Mouse (Mus musculus): ENCODE results near the gene Atf2.
"Not testable (repeated sequence)": the region's sequence is repeated elsewhere in the genome, so short reads cannot be mapped to it uniquely, and the experiment has no call there.

Gene Atf2

DNA sequence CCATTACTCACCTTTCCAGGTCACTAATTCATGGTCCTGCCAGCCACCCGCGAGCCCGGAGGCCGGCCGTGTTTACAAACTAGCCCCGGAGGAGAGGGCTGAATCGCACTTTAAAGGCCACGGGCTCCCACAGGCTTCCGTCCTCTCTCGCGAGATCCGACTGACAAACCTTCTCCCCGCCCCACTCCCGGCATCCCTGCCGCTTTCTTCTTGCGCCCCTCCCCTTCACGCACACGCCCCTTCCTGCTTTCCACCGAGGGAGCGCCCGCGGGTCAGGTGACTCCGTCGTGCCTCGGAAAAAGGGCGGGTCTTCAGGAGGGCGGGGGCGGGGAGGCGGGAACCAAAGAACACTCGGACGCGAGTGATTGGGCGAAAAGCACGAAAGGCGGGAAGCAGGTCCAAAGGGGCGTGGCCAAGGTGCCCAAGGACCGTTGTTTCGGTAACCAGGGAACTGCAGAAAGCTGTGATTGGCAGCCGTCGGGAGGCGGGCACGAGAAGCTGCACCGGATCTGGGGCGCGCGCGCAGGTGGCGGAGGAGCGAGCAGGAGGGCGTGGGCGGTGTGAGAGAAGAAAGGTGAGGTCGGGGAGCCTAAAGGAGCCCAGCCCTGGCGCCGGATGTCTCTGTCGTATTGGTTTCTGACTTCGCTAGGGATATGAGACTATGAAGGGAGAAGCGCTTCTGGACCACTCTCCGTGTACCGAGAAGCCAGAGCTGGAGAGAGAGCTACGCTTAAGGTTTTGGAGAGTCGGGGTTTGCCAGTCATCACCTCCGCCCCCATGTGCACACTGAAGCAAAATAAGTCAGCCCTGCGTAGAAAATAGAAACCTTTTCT lies at the start of gene Atf2:
Gene Atf2 (minus strand): TSS at position 176 of the 833 bp plus-strand sequence.
- DNase-seq = peak; percentile 99

DNA sequence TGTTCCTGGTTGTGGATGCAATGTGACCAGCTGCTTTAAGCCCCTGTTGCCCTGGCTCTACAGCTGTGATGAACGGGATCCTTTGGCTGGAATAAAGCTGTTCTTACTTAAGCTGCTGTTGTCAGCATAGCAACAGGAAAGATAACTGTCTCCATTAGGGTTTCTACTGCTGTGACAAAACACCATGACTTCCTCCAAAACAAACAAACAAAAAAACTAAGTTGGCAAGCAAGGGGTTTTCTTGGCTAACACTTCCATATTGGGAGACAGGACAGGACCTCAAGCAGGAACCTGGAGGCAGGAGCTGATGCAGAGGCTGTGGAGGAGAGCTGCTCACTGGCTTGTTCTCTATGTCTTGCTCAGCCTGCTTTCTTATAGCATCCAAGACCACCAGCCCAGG lies 48.8 kb upstream of the Atf2 start:
- no peak for DNase-seq

DNA sequence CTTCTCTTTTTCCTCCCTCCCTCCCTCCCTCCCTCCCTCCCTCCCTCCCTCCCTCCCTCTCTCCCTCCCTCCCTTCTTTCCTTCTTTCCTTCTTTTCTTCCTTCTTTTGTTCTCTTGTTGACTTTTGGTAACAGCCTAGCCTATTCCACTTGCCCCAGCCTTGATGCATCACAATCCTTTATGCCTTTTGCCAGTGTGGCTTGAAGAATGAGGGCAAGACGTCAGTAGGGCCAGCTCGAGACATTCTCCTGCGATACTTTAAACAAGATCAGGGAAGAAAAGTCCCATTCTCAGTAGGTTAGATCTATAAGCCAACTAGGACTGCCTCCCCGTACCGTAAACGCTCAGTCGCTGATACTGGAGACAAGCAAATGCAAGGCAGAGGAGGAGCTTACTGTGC lies 48.0 kb upstream of the Atf2 start:
- no peak for DNase-seq

DNA sequence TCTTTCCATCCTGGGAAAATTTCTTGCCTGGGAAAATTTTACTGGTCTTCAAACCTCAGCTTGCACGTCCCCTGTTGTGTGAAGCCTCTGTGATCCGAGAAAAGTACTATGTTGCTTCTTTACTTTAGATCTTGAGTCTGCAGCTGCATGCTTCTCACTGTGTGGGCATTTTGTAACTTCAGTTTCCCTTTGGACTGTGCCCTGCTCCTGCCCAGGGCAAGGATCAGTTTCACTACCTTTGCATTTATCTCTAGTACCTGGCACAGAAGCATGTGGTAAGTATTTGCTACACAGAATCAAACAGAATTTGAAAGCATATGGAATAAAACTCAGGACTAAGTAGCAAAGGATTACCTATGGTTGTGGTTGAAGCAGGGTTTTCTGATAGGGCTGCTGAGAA lies 46.5 kb upstream of the Atf2 start:
- DNase-seq = no peak

DNA sequence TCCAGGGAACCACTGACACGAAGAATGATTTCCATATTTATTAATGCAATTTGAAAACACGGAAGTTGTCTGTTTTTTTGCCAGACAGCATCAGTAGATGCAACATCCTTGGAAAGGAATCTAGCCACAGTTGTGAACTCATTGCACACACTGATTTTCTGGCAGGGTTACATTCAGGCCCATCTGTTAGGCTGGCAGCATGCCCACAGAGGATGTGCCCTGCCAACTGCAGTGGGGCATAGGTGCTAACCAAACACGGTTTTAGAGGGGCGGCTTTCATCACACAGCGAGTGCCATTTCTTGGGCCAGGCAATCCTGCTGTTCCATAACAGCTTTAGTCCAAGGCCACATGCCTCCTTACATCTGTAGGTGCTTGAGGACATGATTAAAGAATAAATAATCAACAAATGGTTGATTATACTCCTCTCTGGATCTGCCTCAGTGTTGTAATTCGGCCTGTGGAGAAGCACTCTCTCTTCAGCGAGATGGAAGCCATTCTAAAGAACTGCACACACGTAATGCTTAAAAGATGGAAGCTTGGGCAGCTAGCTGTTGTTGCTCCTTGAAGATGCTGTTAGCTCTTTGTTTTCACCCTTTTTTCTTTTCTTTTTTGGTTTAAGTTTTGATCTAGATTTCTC lies 40.4 kb upstream of the Atf2 start:
- no peak for DNase-seq

DNA sequence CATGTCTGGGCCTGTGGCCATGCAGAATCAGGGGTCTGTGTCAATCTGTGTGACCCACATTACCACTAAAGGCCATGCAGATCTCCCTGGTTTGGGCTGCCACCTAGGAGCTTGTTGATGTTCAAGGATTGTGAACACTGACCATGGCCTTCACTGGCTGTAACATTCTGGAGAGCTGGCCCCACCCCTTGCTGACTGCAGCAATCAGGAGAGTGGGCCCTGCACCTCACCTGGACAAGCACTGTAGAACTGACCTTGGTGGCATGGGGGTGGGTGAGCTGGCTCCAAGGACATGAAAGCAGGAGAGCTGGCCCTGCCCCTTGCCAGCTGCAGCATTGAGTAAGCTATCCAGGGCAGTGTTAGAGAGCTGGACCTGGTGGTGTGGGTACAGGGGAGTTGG lies 35.3 kb upstream of the Atf2 start:
- DNase-seq = no peak

DNA sequence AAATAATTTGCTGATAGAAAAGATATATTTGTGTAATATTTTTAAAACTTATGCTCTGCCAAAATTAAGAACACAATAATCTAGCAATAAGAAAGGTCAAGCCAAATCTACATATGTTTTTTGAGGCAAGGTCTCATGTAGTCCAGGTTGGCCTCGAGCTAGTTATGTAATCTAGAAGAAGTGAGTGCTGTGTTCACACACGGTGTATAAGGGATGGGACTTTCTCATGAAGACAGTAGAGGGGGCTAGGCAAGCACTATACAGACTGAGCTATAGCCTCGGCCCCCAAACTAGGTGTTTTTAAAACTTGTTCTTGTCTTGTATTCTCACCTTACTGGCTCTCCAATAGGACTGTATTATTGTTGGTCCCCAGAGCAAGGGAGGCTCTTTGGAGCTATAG lies 33.1 kb upstream of the Atf2 start:
- no peak for DNase-seq

DNA sequence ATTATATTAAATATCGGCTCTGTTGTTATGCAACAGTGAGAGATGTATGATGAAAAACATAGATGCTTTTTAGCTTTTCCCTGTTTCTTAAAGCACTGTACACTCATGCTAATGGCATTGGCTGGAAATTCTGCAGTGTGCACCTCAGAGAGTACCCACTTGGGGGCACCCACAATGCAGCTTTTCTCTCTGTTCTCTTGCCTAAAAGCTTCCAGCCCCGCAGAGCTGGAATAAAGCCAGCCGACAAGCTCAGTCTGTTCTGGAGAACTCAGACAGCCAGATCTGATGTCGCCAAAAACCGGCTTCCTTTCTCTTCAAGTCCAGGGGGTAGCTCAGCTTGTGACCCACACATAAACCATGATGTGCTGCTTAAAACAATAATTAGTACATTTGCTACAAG lies 32.6 kb upstream of the Atf2 start:
- DNase-seq = peak; percentile 71

DNA sequence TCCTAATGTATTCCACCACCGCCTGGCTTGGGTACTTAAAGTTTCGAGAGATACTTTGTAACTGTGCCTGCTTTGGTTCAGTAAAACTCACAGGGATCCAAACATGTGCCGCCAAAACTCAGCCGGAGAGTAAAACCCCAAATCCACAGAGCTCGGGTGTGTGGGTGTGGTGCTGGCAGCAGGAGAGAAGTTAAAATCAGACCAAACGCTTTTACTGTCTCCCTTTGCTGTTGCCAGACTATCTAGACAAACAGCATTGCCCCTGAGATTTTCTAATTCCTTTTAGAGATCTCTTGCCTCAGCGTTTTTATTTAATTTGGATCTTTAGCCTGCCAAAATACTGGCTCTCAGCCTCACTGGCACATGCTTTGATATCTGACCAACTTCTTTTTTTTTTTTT lies 27.2 kb upstream of the Atf2 start:
- peak; percentile 52 for DNase-seq

DNA sequence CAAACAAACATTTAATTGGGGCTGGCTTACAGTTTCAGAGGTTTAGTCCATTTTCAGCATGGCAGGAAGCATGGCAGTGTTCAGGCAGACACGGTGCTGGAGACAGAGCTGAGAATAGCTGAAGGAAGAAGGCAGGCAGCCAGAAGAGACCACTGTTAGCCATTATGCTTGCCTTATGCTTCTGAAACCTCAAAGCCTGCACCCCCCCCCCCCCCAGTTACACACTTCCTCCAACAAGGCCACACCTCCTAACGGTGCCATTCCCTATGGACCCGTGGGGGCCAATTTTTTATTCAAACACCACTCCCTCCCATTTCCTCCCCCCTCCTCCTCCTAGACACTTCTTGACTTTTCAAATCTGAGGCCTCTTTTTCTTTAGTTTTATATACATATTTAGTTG lies 19.8 kb upstream of the Atf2 start:
- no peak for DNase-seq

DNA sequence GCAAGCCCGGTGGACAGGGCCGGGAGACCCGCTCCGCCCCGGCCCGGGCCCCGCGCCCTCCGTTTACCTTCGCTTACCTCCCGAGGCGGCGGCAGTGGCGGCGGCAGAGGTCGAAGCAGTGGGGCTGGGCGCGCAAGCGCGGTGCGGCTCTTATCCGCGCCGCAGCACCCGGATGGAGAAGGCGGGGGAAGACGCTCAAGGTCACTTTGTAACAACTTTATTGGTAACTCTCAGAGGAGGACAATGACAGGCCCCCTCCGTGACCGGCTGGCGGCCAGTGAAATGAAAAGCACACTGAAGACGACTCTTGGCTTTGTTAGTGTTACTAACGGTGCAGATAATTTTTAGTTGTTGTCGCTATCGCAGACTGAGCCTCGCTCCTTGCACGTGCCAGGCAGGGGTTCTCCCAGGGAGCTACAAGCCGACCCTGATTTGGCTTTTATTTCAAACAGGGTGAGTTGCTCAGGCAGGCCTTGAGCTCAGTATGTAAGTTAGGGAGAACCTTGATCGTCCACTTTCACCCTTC lies 18.8 kb upstream of the Atf2 start, which contains the start of gene Atp5g3:
Gene Atp5g3 (minus strand): TSS at position 152 of the 526 bp plus-strand sequence.
- DNase-seq = peak; percentile 94

DNA sequence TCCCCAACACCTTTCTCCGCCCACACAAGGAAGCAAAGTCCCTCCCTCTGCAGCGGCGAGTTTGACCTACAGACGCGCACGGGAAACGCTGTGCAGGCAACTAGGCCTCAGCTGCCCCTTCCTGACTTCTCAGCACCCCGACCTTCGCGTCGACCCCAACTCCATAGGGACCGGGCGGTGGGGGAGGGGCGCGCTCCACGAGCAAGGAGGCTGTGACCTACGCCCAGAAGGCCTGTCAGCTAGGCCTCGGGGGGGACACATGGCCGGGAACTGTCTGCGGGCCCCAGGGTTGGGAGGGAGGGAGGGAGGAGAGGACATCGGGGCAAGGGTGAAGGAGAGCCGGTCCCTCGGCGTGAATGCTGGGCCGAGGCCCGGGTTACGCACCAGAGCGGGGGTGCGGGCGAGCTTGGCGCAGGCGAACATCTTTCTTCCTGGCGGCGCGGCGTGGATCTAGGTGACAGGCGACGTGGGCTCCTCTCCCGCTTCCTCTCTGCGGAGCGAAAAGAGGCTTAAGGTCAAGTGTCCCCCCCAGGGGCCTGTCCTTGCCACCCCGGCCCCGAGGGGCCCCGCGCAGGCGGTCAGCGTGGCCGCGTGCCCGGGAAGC lies 18.2 kb upstream of the Atf2 start:
- DNase-seq = peak; percentile 45

DNA sequence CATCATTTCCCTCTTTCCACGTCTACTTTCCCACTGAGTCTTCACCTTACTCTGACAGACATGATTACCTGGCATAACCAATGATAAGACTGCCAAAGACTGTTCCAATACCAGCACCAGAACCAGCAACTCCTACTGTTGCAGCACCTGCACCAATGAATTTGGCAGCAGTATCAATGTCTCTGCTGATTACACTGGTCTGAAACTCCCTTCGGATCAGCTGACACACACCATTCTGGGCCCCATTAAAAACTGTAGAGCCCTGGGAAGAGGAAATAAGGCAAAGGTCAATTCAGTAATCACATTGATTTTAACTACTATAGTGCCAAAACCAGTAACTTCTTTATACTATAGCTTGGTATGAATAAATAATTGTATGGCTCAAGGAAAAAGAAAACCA lies 16.7 kb upstream of the Atf2 start:
- no peak for DNase-seq

DNA sequence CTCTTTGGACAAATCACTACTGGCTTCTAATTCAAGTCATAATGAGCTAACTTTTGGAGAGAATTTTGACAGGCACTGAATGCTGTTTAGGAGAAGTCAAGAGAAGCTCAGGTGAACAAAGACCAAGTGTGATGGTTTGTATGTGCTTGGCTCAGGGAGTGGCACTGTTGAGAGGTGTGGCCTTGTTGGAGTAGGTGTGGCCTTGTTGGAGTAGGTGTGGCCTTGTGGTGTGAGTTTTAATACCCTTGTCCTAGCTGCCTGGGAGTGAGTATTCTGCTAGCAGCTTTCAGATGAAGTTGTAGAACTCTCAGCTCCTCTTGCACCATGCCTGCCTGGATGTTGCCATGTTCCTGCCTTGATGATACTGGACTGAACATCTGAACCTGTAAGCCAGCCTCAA lies 12.2 kb upstream of the Atf2 start:
- not testable (repeated sequence) for DNase-seq

DNA sequence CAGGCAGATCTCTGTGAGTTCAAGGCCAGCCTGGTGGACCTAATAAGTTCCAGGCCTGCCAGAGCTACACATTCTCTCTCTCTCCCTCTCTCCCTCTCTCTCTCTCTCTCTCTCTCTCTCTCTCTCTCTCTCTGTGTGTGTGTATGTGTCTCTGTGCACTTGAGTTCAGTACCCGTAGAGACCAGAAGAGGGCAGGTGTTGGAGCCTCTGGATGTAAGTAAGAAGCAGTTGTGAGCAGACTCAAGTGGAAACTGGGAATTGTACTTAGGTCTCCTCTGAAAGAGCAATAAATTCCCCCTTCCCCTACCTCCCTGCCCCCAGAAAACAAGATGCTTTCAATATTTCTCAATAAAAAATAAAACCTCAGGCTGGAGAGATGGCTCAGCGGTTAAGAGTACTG lies 11.1 kb upstream of the Atf2 start:
- no peak for DNase-seq

DNA sequence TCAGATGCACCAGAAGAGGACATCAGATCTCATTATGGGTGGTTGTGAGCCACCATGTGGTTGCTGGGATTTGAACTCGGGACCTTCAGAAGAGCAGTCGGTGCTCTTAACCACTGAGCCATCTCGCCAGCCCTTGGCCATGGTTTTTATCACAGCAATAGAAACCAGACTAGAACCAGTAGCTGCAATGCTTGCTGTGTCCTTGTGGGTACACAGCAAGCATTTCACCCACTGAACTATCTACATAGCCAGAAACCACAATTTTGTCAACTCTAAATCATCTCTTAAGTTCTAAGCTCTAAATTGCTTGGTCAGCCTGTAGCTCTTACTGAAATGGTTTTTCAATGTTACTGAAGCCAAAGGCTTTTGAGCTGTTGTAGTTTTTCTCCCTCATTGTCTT lies 9.9 kb upstream of the Atf2 start:
- DNase-seq = not testable (repeated sequence)

DNA sequence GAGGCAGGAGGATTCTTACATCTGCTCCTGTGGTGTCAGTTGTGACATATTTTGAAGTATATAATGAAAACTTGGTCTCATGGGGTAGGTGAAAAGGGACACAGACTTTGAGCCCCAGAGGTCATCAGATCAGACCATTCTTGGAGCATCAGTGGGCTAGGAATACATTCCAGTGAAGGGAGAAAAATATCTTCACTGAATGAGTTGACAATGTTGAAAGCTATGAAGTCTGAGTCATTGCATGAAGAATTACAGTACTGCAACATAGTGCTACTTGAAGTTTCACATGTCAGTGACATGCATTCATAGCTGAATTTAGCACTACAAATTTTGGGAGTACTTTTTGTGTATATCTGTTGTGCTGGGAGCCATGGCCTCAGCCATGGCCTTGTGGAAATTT lies 8.7 kb upstream of the Atf2 start:
- no peak for DNase-seq

DNA sequence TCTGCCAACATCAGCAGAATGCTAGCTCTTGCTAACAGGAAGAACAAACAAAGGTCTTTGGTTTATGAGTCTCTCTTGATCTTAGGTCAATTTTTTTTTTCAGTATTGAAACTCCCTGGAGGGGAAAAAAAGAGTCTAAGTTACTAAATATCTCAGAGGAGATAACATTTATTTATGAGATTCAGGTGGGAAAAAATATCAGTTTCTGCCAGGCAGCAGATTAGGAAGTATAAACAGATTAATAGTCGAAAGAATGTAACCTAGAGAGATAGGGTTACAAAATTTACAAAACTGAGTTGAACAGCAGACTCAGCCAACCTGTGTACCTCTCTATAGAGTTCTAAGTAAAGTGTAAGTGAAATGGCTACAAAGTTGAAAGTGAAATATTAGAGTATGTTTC lies 7.9 kb upstream of the Atf2 start:
- DNase-seq = no peak

DNA sequence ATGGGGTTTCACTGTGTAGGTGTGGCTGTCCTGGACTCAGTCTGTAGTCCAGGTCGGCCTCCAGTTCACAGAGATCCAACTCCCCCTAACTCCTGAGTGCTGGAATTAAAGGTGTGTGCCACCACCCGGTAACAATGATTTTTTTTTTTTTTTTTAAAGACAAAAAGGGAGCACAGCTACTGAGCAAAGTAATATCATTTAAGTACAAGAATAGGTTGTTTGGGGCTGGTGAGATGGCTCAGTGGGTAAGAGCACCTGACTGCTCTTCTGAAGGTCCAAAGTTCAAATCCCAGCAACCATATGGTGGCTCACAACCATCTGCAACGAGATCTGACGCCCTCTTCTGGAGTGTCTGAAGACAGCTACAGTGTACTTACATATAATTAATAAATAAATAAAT lies 4.5 kb upstream of the Atf2 start:
- DNase-seq = not testable (repeated sequence)

DNA sequence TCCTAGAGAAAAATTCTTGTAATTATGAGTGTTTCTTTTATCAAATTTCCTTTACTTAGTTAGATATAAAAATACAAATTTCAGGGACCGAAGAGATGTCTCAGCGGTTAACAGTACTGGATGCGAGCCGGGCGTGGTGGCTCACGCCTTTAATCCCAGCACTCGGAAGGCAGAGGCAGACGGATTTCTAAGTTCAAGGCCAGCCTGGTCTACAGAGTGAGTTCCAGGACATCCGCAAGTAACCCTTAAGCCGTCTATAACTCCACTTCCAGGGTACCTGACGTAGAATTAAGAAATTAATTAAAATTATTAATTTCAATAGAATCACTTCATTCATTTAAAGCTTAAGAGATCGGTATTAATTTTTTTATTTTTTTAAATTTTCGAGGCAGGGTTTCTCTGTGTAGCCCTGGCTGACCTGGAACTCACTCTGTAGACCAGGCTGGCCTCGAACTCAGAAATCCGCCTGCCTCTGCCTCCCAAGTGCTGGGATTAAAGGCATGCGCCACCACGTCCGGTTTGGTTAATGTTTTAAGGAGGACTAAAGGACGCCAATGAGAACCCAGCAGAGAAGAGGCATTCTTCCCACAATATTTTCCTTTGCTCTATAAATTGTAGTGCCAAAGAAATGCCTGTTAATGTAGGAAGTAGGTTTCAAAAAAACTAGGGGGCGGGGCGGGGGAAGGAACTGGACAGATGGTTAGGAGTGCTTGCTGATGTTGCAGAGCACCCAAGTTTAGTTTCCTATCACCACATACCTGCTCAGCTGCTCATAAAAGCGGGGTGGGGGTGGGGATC lies 1.2 kb upstream of the Atf2 start:
- peak; percentile 32 for DNase-seq

DNA sequence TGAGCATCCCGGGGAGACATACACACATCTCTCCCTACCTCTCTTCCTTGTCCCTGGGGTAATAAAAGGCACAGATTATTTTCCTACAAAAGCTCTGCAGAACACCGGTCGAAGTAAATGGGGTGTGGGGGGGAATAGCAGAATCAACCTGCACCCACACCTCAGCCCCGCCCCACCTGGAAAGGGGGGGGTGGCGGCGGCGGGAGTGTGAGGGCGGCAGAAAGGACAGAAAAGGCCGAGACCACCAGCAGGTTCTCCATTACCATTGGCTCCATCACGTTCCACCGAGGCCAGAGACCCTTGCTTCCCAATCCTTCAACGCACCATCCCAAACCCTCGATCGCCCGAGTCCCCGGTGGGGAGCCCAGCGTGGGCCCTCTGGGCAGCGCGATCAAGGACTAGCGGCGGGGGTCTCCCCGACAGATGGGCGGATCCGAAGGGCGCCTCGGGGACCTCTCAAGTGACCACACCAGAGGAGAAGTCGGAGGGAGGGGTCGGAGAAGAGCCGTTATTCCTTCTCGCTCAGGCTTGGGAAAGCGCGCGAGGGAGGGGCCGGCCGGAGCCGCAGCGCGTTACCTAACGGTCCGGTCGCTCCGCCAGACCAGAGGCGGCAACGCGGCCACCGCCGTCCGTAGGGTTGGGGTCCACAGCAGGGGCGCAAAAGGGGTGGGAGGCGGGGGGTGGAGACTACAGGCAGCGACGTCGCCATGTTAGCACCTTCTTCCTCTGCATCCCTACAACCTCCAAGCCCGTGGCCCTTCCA lies 557 bp downstream of the Atf2 start:
- DNase-seq = peak; percentile 42

DNA sequence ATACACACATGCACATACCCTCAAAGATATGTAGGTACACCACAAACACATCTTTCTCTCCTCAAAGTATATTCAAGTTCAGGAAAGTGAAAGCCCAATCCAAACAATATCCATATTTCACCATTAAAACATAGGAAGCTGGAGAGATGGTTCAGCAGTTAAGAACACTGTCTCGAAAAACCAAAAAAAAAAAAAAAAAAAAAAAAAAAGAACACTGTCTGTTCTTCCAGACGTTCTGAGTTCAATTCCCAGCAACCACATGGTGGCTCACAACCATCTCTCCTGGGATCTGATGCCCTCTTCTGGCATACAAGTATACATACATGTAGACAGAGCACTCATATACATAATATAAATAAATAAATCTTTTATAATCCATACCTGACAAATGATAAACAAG lies 6.4 kb downstream of the Atf2 start:
- DNase-seq = no peak

All from right cerebral cortex, postnatal 25 days (tissue).